Mouse (Mus musculus) megakaryocyte, embryonic 14.5 days (primary cell): ENCODE results near the gene Rai2. TPM values are rescaled to one million over a fixed set of nuclear protein-coding genes. Genes with fewer than 3 reads are reported as not detected.

ENCODE experiments used
- H3K27me3 ChIP-seq: replicated peaks from 2 replicates; pipeline ENCODE3; 2012; ENCODE audit warnings: inconsistent platforms
- H3K36me3 ChIP-seq: replicated peaks from 2 replicates; pipeline ENCODE3; 2012; ENCODE audit warnings: low read length, inconsistent platforms, mixed read lengths
- H3K4me1 ChIP-seq: 2 replicates; pipeline ENCODE4 v1.6.1; 2012; ENCODE audit warnings: inconsistent platforms
- H3K4me3 ChIP-seq: replicated peaks from 2 replicates; pipeline ENCODE3; 2012; ENCODE audit warnings: moderate library complexity, mild to moderate bottlenecking, inconsistent platforms
- H3K9me3 ChIP-seq: 2 replicates; pipeline ENCODE4 v1.6.1; 2012; ENCODE audit warnings: inconsistent platforms
- FLI1 ChIP-seq: IDR thresholded peaks from 2 replicates; pipeline ENCODE4 v1.6.1; 2012; ENCODE audit warnings: low read length, inconsistent platforms, mixed read lengths
- GATA1 ChIP-seq: IDR thresholded peaks from 3 replicates; pipeline ENCODE4 v1.6.1; 2012; ENCODE audit warnings: mixed read lengths, low read length, inconsistent platforms, borderline replicate concordance
- polyA plus RNA-seq: library from polyadenylated mRNA; stranded (reverse); fragments of >175 nt; gene quantifications from 2 replicates; pipeline ENCODE4 v1.2.3, GENCODE M21; 2012; ENCODE audit warnings: low replicate concordance; ENCODE audit not compliant: insufficient read depth

The Rai2 gene
- polyA plus RNA-seq, result 0.66 and 1.0 TPM in 2 replicates

- H3K4me3 ChIP-seq, result peak within 1 kb of the TSS; percentile 90
- no peaks in the 10 kb centered on the region for H3K36me3 ChIP-seq
- H3K27me3 ChIP-seq, result peaks cover 46% of the 10 kb centered on the region
- TF ChIP-seq GATA1, result no peak
- TF ChIP-seq FLI1, result no peak
- H3K4me1 ChIP-seq, result peaks cover 3% of the 10 kb centered on the region; the same call in 1 of the 2 replicates
- H3K9me3 ChIP-seq, result no peaks in the 10 kb centered on the region
Measured at GRCm38 (mm10) chrX:161716865-161717763, at the start of gene Rai2. Rai2 (plus strand) TSS chrX:161717069.

- Histone ChIP-seq H3K4me3 (no peak overlapping the region), H3K27me3 (peaks cover 2% of the 10 kb centered on the region), H3K4me1 (no peaks in the 10 kb centered on the region), H3K9me3 (no peaks in the 10 kb centered on the region), H3K36me3 (no peaks in the 10 kb centered on the region)
- TF ChIP-seq FLI1, result no peak
- no peak for TF ChIP-seq GATA1
Measured at GRCm38 (mm10) chrX:161689336-161689735, 27.5 kb upstream of the Rai2 start.

GRCm38 (mm10) chrX:161716503-161716864 lies 385 bp upstream of the Rai2 start:
- peak overlapping the region; percentile 90 for H3K4me3 ChIP-seq
- H3K9me3 ChIP-seq, result no peaks in the 10 kb centered on the region
- H3K36me3 ChIP-seq, result no peaks in the 10 kb centered on the region
- TF ChIP-seq FLI1, result no peak
- TF ChIP-seq GATA1, result no peak
- H3K4me1 ChIP-seq, result peaks cover 3% of the 10 kb centered on the region; the same call in 1 of the 2 replicates
- peaks cover 45% of the 10 kb centered on the region for H3K27me3 ChIP-seq

- peaks cover 50% of the 10 kb centered on the region for H3K27me3 ChIP-seq
- no peak for TF ChIP-seq FLI1
- TF ChIP-seq GATA1, result no peak
- peaks cover 3% of the 10 kb centered on the region; the same call in 1 of the 2 replicates for H3K4me1 ChIP-seq
- no peaks in the 10 kb centered on the region for H3K36me3 ChIP-seq
- H3K9me3 ChIP-seq, result no peaks in the 10 kb centered on the region
- H3K4me3 ChIP-seq, result peak overlapping the region; percentile 90
Measured at GRCm38 (mm10) chrX:161717764-161718382, 1.0 kb downstream of the Rai2 start.

GRCm38 (mm10) chrX:161718548-161718947 lies 1.7 kb downstream of the Rai2 start:
- peaks cover 3% of the 10 kb centered on the region; the same call in 1 of the 2 replicates for H3K4me1 ChIP-seq
- peaks cover 56% of the 10 kb centered on the region for H3K27me3 ChIP-seq
- no peak for TF ChIP-seq FLI1
- no peak for TF ChIP-seq GATA1
- H3K4me3 ChIP-seq, result peak overlapping the region; percentile 59
- H3K36me3 ChIP-seq, result no peaks in the 10 kb centered on the region
- no peaks in the 10 kb centered on the region for H3K9me3 ChIP-seq

- no peaks in the 10 kb centered on the region for H3K36me3 ChIP-seq
- H3K4me1 ChIP-seq, result peaks cover 3% of the 10 kb centered on the region; the same call in 1 of the 2 replicates
- TF ChIP-seq FLI1 (no peak), GATA1 (no peak)
- H3K4me3 ChIP-seq, result no peak overlapping the region
- H3K27me3 ChIP-seq, result peaks cover 57% of the 10 kb centered on the region
- H3K9me3 ChIP-seq, result no peaks in the 10 kb centered on the region
Measured at GRCm38 (mm10) chrX:161721082-161721481, 4.2 kb downstream of the Rai2 start.

- H3K27me3 ChIP-seq, result peaks cover 37% of the 10 kb centered on the region
- TF ChIP-seq GATA1 (no peak), FLI1 (no peak)
- H3K36me3 ChIP-seq, result no peaks in the 10 kb centered on the region
- H3K9me3 ChIP-seq, result no peaks in the 10 kb centered on the region
- no peak overlapping the region for H3K4me3 ChIP-seq
- H3K4me1 ChIP-seq, result no peaks in the 10 kb centered on the region
Measured at GRCm38 (mm10) chrX:161723391-161723808, 6.5 kb downstream of the Rai2 start.

GRCm38 (mm10) chrX:161726257-161726656 lies 9.4 kb downstream of the Rai2 start:
- H3K36me3 ChIP-seq, result no peaks in the 10 kb centered on the region
- no peak overlapping the region for H3K4me3 ChIP-seq
- no peaks in the 10 kb centered on the region for H3K4me1 ChIP-seq
- H3K9me3 ChIP-seq, result no peaks in the 10 kb centered on the region
- no peak for TF ChIP-seq GATA1
- TF ChIP-seq FLI1, result no peak
- H3K27me3 ChIP-seq, result peaks cover 30% of the 10 kb centered on the region

GRCm38 (mm10) chrX:161728507-161728906 lies 11.6 kb downstream of the Rai2 start:
- Histone ChIP-seq H3K27me3 (peaks cover 17% of the 10 kb centered on the region), H3K9me3 (no peaks in the 10 kb centered on the region), H3K4me1 (no peaks in the 10 kb centered on the region), H3K36me3 (no peaks in the 10 kb centered on the region), H3K4me3 (no peak overlapping the region)
- TF ChIP-seq GATA1 (no peak), FLI1 (no peak)

- TF ChIP-seq GATA1, result no peak
- no peak for TF ChIP-seq FLI1
- no peak overlapping the region for H3K4me3 ChIP-seq
- peaks cover 18% of the 10 kb centered on the region for H3K27me3 ChIP-seq
- H3K4me1 ChIP-seq, result no peaks in the 10 kb centered on the region
- no peaks in the 10 kb centered on the region for H3K36me3 ChIP-seq
- H3K9me3 ChIP-seq, result no peaks in the 10 kb centered on the region
Measured at GRCm38 (mm10) chrX:161730026-161730425, 13.2 kb downstream of the Rai2 start.
